Mouse (Mus musculus) testis, postnatal 10 days (tissue): ENCODE data around the gene Tmem190.

ENCODE experiments used
- DNase-seq: peaks from one replicate; pipeline ENCODE4 v3.0.0; 2021; ENCODE audit warnings: low spot score

The Tmem190 gene

GRCm38 (mm10) chr7:4813105-4813791 is 30.5 kb downstream of the Tmem190 start:
- DNase-seq: no peak

GRCm38 (mm10) chr7:4816559-4816958 is 33.8 kb downstream of the Tmem190 start:
- DNase-seq: no peak

- peak; percentile 40 for DNase-seq
Measured at GRCm38 (mm10) chr7:4820925-4821324, 38.2 kb downstream of the Tmem190 start.

GRCm38 (mm10) chr7:4821690-4822089 is 39.0 kb downstream of the Tmem190 start:
- DNase-seq: no peak

GRCm38 (mm10) chr7:4822162-4822907 is 39.6 kb downstream of the Tmem190 start:
- DNase-seq: no peak

GRCm38 (mm10) chr7:4825365-4825764 is 42.6 kb downstream of the Tmem190 start:
- no peak for DNase-seq

GRCm38 (mm10) chr7:4830476-4830875 is 47.7 kb downstream of the Tmem190 start:
- no peak for DNase-seq
